Mouse (Mus musculus) liver, embryonic 14.5 days (tissue): ENCODE results near the gene Slc47a2. TPM values are rescaled to one million over a fixed set of nuclear protein-coding genes. Genes with fewer than 3 reads are reported as not detected.
A peak's percentile ranks its signal among the peaks of the same experiment; 100 is the strongest.
"Not testable (repeated sequence)": the region's sequence is repeated elsewhere in the genome, so short reads cannot be mapped to it uniquely, and the experiment has no call there.

ENCODE experiments used
- ATAC-seq: fragments of 200-750 bp; cut with Nextera tagmentation; 2 replicates; pipeline ENCODE4 v1.8.0; 2017; ENCODE audit warnings: moderate number of reproducible peaks, mild to moderate bottlenecking, moderate library complexity; ENCODE audit not compliant: insufficient read depth
- DNase-seq, 3 experiments: peaks; one replicate each; pipeline ENCODE4 v3.0.0-alpha.2; 2012 to 2013; ENCODE audit warnings: low read depth in 3 of 3, low spot score in 3 of 3
- H3K27ac ChIP-seq: fragments of 300-500 bp; sonication (generic); 2 replicates; pipeline ENCODE4 v1.5.1; 2014; ENCODE audit warnings: moderate library complexity, mild to moderate bottlenecking, control low read depth, inconsistent platforms
- H3K27me3 ChIP-seq: fragments of 300-500 bp; sonication (generic); 2 replicates; pipeline ENCODE4 v1.6.1; 2014; ENCODE audit warnings: mild to moderate bottlenecking, low read length, moderate library complexity; ENCODE audit not compliant: control insufficient read depth, insufficient read depth
- H3K36me3 ChIP-seq: fragments of 300-500 bp; sonication (generic); replicated peaks from 2 replicates; pipeline ENCODE4 v1.6.1; 2014; ENCODE audit warnings: low read depth; ENCODE audit not compliant: control insufficient read depth, insufficient read depth
- H3K4me1 ChIP-seq, 2 experiments: fragments of 200-500 bp in 1 of 2; fragments of 300-500 bp in 1 of 2; sonication (generic) in 1 of 2; replicated peaks; 2 replicates each; pipeline ENCODE4 v1.6.1; 2012 to 2014; ENCODE audit warnings: antibody characterized with exemption in 1 of 2, inconsistent platforms in 1 of 2, low read length in 1 of 2; ENCODE audit not compliant: control insufficient read depth in 2 of 2, insufficient read depth in 2 of 2
- H3K4me2 ChIP-seq: fragments of 300-500 bp; sonication (generic); 2 replicates; pipeline ENCODE4 v1.6.1; 2014; ENCODE audit warnings: low read depth, mild to moderate bottlenecking, control low read depth, moderate library complexity
- H3K4me3 ChIP-seq, 2 experiments: fragments of 200-500 bp in 1 of 2; fragments of 300-500 bp in 1 of 2; sonication (generic) in 1 of 2; 2 replicates each; pipeline ENCODE4 v1.5.1; 2012 to 2014; ENCODE audit warnings: low read depth in 2 of 2, low read length in 2 of 2, mild to moderate bottlenecking in 2 of 2, control low read depth in 1 of 2, inconsistent platforms in 1 of 2, moderate library complexity in 1 of 2; ENCODE audit not compliant: insufficient read depth in 1 of 2
- H3K9ac ChIP-seq: fragments of 300-500 bp; sonication (generic); replicated peaks from 2 replicates; pipeline ENCODE4 v1.6.1; 2014; ENCODE audit warnings: mild to moderate bottlenecking, control low read depth, moderate library complexity
- H3K9me3 ChIP-seq: fragments of 300-500 bp; sonication (generic); 2 replicates; pipeline ENCODE4 v1.6.1; 2016; ENCODE audit warnings: low read length, mixed read lengths; ENCODE audit not compliant: control insufficient read depth
- CTCF ChIP-seq: IDR thresholded peaks from 2 replicates; pipeline ENCODE4 v1.5.1; 2016; ENCODE audit warnings: antibody characterized with exemption, low read depth, control low read depth
- EP300 ChIP-seq: IDR thresholded peaks from 2 replicates; pipeline ENCODE4 v1.6.1; 2016; ENCODE audit warnings: antibody characterized with exemption, low read depth
- WGBS: fragments of 180-500 bp; shearing (Covaris S2); extraction: QIAGEN DNeasy Blood & Tissue Kit; methylation state at CpG from one replicate; pipeline ENCODE4 v1.1.7; 2014; ENCODE audit not compliant: insufficient replicate concordance; 5-methylcytosine and 5-hydroxymethylcytosine counted together
- polyA plus RNA-seq, 2 experiments: library from polyadenylated mRNA; depleted of rRNA in 1 of 2; stranded (reverse) in 1 of 2; unstranded in 1 of 2; fragments of >200 nt; fragmentation: Nextera tagmentation in 1 of 2; extraction: Ambion mirVana in 1 of 2; gene quantifications; 2 replicates each; pipeline versions ENCODE4 v1.2.1 to v1.2.3; 2012 to 2014

Slc47a2 gene
- polyA plus RNA-seq, 2 experiments: 0.10 to 0.21 TPM

DNA sequence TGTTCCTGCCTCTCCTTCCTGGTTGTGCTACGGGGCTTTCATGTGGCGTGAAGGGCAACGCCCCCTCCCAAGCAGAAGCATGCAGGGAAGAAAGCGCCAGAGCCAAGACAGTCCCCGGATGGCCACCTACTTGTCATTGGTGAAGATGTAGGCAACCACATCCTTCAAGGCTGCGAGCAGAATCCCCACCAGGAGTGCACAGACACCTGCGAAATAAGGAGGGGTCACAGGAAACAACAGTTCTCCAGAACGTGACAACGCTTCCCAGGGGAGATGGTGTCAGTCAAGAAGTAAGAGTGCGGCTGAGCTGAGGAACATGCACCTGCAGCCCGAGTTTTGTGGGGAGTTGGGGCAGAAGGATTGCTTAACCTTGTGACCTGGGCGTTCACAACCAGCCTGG is 32.8 kb downstream of the Slc47a2 start:
- no peak for ATAC-seq
- H3K27me3 ChIP-seq: no peaks in the 10 kb centered on the region
- TF ChIP-seq EP300: no peak
- no peak for TF ChIP-seq CTCF
- 58% methylated on average over 12 of the region's 12 CpGs for WGBS
- no peak overlapping the region for H3K4me2 ChIP-seq
- peaks cover 0 to 9% of the 10 kb centered on the region in 2 experiments; a peak in 1 of 4 replicates for H3K4me1 ChIP-seq
- H3K27ac ChIP-seq: no peak overlapping the region
- no peak for DNase-seq
- no peaks in the 10 kb centered on the region; the same call in 1 of the 2 replicates for H3K9me3 ChIP-seq
- H3K9ac ChIP-seq: no peak overlapping the region
- H3K36me3 ChIP-seq: no peaks in the 10 kb centered on the region
- H3K4me3 ChIP-seq: no peak overlapping the region

DNA sequence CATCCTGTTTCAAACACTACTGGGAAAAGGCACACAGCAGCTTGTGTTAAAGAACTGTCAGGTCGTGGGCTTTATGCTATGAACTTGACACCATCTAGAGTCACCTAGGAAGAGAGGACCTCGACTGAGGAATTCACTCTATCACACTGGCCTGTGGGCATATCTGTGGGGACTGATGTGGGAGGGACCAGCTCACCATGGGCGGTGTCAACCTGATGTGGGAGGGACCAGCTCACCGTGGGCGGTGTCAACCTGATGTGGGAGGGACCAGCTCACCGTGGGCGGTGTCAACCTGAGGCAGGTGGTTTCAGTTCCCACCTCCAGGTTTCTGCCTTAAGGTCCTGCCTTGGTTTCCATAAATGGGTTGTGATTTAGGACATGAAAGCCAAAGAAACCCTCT is 34.9 kb downstream of the Slc47a2 start:
- Histone ChIP-seq H3K9ac (no peak overlapping the region), H3K27me3 (no peaks in the 10 kb centered on the region), H3K36me3 (no peaks in the 10 kb centered on the region), H3K27ac (no peak overlapping the region), H3K4me3 (no peak overlapping the region), H3K4me2 (no peak overlapping the region), H3K4me1 (peaks cover 0 to 9% of the 10 kb centered on the region in 2 experiments; a peak in 1 of 4 replicates), H3K9me3 (no peaks in the 10 kb centered on the region; the same call in 1 of the 2 replicates)
- ATAC-seq (no peak; the same call in 1 of the 2 replicates), DNase-seq (no peak)
- TF ChIP-seq CTCF (no peak), EP300 (no peak)
- 32% methylated on average over 7 of the region's 7 CpGs for WGBS

DNA sequence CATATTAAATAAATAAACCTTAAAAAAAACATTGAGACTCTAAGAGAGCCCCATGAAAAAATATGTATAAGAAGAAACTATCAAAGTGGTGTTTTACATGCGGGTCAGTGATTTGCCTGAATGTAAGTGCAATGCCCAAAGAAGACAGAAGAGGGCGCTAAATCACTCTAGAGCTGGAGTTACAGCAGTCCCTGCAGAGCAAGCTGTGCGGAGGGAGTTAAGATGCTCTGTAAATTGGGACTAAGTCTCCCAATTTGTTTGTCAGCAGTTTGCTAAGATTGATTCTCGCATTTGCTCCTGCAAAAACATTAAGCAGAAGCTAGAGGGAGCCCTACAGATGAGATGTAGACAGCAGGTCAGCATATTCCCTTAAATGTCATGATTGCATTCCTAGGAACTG is 37.3 kb downstream of the Slc47a2 start:
- Histone ChIP-seq H3K9me3 (no peaks in the 10 kb centered on the region; the same call in 1 of the 2 replicates), H3K4me1 (peaks cover 0 to 12% of the 10 kb centered on the region in 2 experiments; a peak in 2 of 4 replicates), H3K9ac (no peak overlapping the region), H3K36me3 (no peaks in the 10 kb centered on the region), H3K27me3 (no peaks in the 10 kb centered on the region), H3K27ac (no peak overlapping the region), H3K4me3 (no peak overlapping the region), H3K4me2 (no peak overlapping the region)
- DNase-seq (peak; percentile 10 to 27 (median 26)), ATAC-seq (no peak)
- WGBS: 62% methylated on average over 4 of the region's 4 CpGs
- TF ChIP-seq CTCF: peak; percentile 66
- TF ChIP-seq EP300: no peak

DNA sequence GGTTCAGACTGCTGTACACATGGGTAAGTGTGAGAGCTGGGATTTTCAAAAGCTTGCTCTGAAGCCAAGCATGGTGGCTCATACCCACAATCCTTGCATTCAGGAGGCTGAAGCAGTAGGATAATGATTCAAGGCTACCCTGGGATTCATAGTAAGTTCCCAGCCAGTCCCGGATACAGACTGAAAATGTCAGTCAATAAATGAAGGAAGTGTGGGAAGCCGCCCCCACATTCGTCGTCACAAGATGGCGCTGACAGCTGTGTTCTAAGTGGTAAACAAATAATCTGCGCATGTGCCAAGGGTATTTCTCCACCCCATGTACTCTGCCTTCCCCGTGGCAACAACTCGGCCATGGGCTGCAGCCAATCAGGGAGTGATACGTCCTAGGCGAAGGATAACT is 38.1 kb downstream of the Slc47a2 start:
- H3K4me1 ChIP-seq: peaks cover 0 to 14% of the 10 kb centered on the region in 2 experiments; a peak in 2 of 4 replicates
- not testable (repeated sequence) for DNase-seq, H3K36me3 ChIP-seq, H3K4me3 ChIP-seq, ATAC-seq, H3K27ac ChIP-seq, H3K9ac ChIP-seq, H3K4me2 ChIP-seq, H3K27me3 ChIP-seq, H3K9me3 ChIP-seq
- WGBS: 84% methylated on average over 6 of the region's 10 CpGs

DNA sequence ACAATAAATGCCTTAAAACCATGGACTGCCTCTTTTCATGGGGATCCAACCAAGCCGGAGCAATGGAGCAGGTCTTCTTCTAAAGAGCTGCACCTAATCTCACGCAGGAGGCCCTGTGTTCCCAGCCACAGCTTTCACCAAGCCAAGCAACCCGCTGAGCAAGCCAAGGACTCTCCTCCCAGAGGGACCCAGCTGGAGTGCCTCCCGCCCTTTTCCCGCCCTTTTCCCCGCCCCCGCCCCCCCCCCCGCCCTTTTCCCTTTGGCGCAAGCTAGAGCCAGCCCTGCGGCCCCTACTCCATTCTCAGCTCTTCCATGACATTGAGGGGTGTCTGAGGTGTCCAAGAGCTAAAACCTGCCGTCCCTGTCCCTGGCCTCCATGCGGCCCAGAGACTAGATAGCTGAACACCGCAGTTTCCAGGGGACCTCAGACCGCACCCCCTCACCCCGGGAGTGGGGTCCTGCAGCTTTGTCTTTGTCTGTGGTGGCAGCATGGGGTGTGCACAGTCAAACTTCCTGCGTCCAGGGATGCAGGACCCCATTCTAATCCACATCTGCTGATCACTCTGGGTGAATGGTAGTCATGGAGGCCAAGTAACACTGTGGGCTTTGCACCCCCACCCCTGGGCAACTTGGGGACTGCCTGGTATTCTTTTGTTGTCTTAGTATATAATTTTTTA is 41.8 kb downstream of the Slc47a2 start:
- no peaks in the 10 kb centered on the region for H3K36me3 ChIP-seq
- no peak for TF ChIP-seq EP300
- TF ChIP-seq CTCF: no peak
- no peaks in the 10 kb centered on the region; the same call in 1 of the 2 replicates for H3K9me3 ChIP-seq
- 38% methylated on average over 12 of the region's 16 CpGs for whole genome bisulfite sequencing
- H3K4me3 ChIP-seq: peak overlapping the region in 1 of 2 experiments; percentile 2; a peak in 1 of 4 replicates
- peak overlapping the region; percentile 44 for H3K4me2 ChIP-seq
- H3K9ac ChIP-seq: no peak overlapping the region; the same call in 1 of the 2 replicates
- DNase-seq: no peak
- no peak overlapping the region for H3K27ac ChIP-seq
- peaks cover 0 to 11% of the 10 kb centered on the region in 2 experiments; a peak in 2 of 4 replicates for H3K4me1 ChIP-seq
- no peaks in the 10 kb centered on the region for H3K27me3 ChIP-seq
- ATAC-seq: peak; percentile 26; the same call in 1 of the 2 replicates
